In genomic region chr1:155720006-155720405, GRCm38 (mm10) we compare ENCODE assay signal across 23 mouse cellular contexts. TPM values are rescaled to one million over a fixed set of nuclear protein-coding genes. Genes with fewer than 3 reads are reported as not detected.
"Had no signal": no experiment of that assay in that cellular context is flagged by ENCODE, and none has a peak within 500 bp of the region (broad histone marks: within the 10 kb centered on the region; RNA-seq: fewer than 3 reads in every experiment).

No protein-coding gene starts in this region.

- H3K27ac ChIP-seq: midbrain, embryonic 12.5 days; neural tube, embryonic 13.5 days; neural tube, embryonic 15.5 days had no signal

- H3K36me3 ChIP-seq: midbrain, embryonic 12.5 days; neural tube, embryonic 13.5 days; neural tube, embryonic 15.5 days had no signal

- H3K4me2 ChIP-seq: lung, embryonic 14.5 days; midbrain, embryonic 12.5 days; neural tube, embryonic 13.5 days; neural tube, embryonic 15.5 days had no signal

- H3K9me3 ChIP-seq: midbrain, embryonic 12.5 days; neural tube, embryonic 15.5 days had no signal

- DNase-seq: lung, adult 18-20 months; lung, embryonic 14.5 days; lung, postnatal 10 days; lung, postnatal 4 days; midbrain, embryonic 14.5 days; retina, postnatal 1 day; right cerebral cortex, adult 18-20 months; right cerebral cortex, postnatal 25 days; right cerebral cortex, postnatal 4 days; spleen, adult 18-20 months; thymus, adult 18-20 months; thymus, postnatal 14 days; thymus, postnatal 36 days had no signal

- ATAC-seq: midbrain, embryonic 16.5 days had no signal

- H3K9ac ChIP-seq: lung, embryonic 14.5 days; midbrain, embryonic 12.5 days; neural tube, embryonic 13.5 days; neural tube, embryonic 15.5 days had no signal

- H3K4me3 ChIP-seq: midbrain, embryonic 12.5 days; myocyte; neural tube, embryonic 13.5 days; neural tube, embryonic 15.5 days had no signal

RNA-seq across cellular contexts. Expression of gene Lhx4, which starts 31.5 kb away (rescaled TPM):
- total RNA-seq: megakaryocyte, adult 5-6 weeks; megakaryocyte-erythroid progenitor cell, adult 5-6 weeks had no signal
- polyA plus RNA-seq: lung, embryonic 16.5 days; small intestine, adult 2 months; stomach, embryonic 16.5 days had no signal
